Mouse (Mus musculus): ENCODE data around the gene Meis3. TPM values are rescaled to one million over a fixed set of nuclear protein-coding genes. Genes with fewer than 3 reads are reported as not detected.
A peak's percentile ranks its signal among the peaks of the same experiment; 100 is the strongest.

Gene Meis3
- total and polyA plus RNA-seq, 3 experiments: 4.3 to 8.7 (median 4.6) TPM

DNA sequence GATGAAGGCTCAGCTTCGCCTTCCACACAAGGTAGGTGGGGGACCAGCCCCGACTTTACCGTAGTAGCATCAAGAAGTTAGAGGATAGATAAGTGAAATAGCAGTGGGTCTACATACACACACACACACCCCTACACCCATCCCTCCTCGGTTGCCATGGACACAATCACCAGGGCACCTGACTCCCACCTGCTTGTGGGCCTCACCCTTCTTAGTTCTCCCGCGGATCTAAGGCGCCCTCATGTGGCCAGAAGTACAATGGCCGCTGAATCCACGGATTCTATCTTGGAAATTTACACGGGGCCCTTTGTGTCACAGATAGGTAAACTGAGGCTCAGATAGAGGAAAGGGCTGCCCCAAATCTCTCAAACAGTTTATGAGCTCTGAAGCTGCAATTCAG, 21.4 kb upstream of the Meis3 start:
- Histone ChIP-seq H3K36me3 (ENCODE audit: control insufficient read depth, insufficient read depth, low read length) (no peaks in the 10 kb centered on the region), H3K79me2 (replicated peaks; ENCODE audit: control insufficient read depth, insufficient read depth, low read length) (no peaks in the 10 kb centered on the region), H3K9ac (ENCODE audit: low read depth, low read length) (no peak overlapping the region), H3K27ac (no peak overlapping the region), H3K27me3 (ENCODE audit: control insufficient read depth, insufficient read depth, low read length) (no peaks in the 10 kb centered on the region; the same call in 1 of the 2 replicates), H3K4me1 (ENCODE audit: control insufficient read depth, insufficient read depth, low read length) (peaks cover 1% of the 10 kb centered on the region; the same call in 1 of the 2 replicates), H3K4me3 (no peak overlapping the region)
- 25% methylated on average over 10 of the region's 10 CpGs for WGBS
- intact Hi-C loops (cut with DNase I): no loop called here
- TF ChIP-seq POLR2A (IDR thresholded peaks at IDR 0.05; ENCODE audit: insufficient read depth, low read depth, low read length) (no peak), CTCF (IDR thresholded peaks at IDR 0.05) (peak; percentile 83), EP300 (IDR thresholded peaks at IDR 0.05; ENCODE audit: insufficient read depth, low read depth, low read length) (0 out of 2 replicates have a peak, but pooled peaks have one; percentile 25)
- DNase-seq: peak; percentile 31 to 52

DNA sequence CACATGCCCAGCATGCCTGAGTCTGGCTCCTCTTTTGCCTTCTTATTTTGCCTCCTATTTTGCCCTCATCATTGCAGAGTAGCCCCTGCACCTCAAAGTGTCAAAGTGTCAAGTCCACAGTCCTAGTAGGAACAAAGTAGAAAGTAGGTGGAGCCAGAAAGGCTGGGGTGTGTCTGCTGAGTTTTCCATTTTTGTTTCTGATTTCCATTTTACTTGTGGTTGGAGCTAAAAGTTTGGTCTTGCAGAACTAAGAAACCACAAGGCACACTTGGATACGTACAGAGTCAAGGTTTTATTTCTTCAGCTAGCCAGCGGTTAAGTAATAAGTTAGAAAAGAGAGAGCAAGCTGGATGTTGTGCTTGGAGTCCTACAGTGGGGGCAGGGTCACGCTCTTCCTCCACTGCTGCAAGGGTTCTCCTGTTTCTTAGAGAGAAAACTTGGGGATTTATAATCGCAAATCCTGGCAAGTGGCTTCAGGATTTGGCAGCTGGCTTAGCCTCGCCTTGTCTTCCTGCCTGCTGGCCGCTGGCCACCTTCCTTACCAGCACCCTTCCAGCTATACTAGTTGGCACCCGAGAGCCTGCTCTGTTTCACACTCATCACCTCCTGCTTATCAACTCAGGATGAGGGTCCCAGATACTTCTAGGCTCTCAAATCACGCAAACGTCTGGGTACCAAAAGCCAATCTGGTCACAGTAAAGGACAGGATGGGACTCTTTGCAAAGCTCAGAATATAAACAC, 19.6 kb upstream of the Meis3 start:
- H3K27ac ChIP-seq: peak overlapping the region; percentile 52
- peak; percentile 51 to 76 for DNase-seq
- intact Hi-C loops (cut with DNase I): loop anchor here (5.0 kb wide), 1 partner anchor 173 kb away; no protein-coding TSS in a partner anchor

DNA sequence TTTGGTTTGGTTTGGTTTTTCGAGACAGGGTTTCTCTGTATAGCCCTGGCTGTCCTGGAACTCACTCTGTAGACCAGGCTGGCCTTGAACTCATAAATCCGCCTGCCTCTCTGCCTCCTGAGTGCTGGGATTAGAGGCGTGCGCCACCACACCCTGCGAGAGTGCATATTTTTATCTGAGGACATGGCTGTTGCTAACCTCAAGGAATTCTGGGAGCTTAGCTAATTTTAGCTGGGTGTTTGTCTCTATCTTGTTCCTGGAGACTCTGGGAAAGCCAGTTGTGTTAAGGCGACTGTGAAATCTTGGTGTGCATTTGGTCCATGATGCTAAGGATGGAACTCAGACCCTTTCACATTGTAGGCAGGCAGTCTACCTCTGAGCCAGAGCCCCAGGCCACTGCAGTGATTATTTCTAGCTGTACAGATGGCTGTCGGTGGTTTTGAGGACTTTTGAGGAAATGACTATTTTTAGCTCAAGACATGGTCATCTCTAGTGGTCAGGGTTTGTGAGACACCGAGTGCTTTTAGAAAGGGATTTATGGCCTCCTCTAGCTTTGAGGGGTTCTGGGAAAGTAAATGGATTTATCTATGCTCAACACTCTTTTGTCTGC, 18.7 kb upstream of the Meis3 start:
- intact Hi-C loops (cut with DNase I): loop anchor here (5.0 kb wide), 1 partner anchor 174 kb away; no protein-coding TSS in a partner anchor
- 31% methylated on average over 8 of the region's 8 CpGs for WGBS
- H3K9ac ChIP-seq (ENCODE audit: low read depth, low read length): no peak overlapping the region
- H3K36me3 ChIP-seq (ENCODE audit: control insufficient read depth, insufficient read depth, low read length): no peaks in the 10 kb centered on the region
- peaks cover 3% of the 10 kb centered on the region for H3K27me3 ChIP-seq (ENCODE audit: control insufficient read depth, insufficient read depth, low read length)
- H3K79me2 ChIP-seq (replicated peaks; ENCODE audit: control insufficient read depth, insufficient read depth, low read length): no peaks in the 10 kb centered on the region
- no peak overlapping the region for H3K4me3 ChIP-seq
- H3K27ac ChIP-seq: peak overlapping the region; percentile 54
- TF ChIP-seq POLR2A (IDR thresholded peaks at IDR 0.05; ENCODE audit: insufficient read depth, low read depth, low read length) (no peak), EP300 (IDR thresholded peaks at IDR 0.05; ENCODE audit: insufficient read depth, low read depth, low read length) (no peak), CTCF (IDR thresholded peaks at IDR 0.05) (no peak)
- DNase-seq: peak in 1 of 2 experiments; percentile 15
- peaks cover 1% of the 10 kb centered on the region; the same call in 1 of the 2 replicates for H3K4me1 ChIP-seq (ENCODE audit: control insufficient read depth, insufficient read depth, low read length)

More for the DNA sequence above, 19.6 kb upstream of the Meis3 start:
- no peaks in the 10 kb centered on the region for H3K36me3 ChIP-seq (ENCODE audit: control insufficient read depth, insufficient read depth, low read length)
- peaks cover 3% of the 10 kb centered on the region for H3K27me3 ChIP-seq (ENCODE audit: control insufficient read depth, insufficient read depth, low read length)
- 26% methylated on average over 9 of the region's 9 CpGs for WGBS
- peaks cover 1% of the 10 kb centered on the region; the same call in 1 of the 2 replicates for H3K4me1 ChIP-seq (ENCODE audit: control insufficient read depth, insufficient read depth, low read length)
- no peaks in the 10 kb centered on the region for H3K79me2 ChIP-seq (replicated peaks; ENCODE audit: control insufficient read depth, insufficient read depth, low read length)
- TF ChIP-seq POLR2A (IDR thresholded peaks at IDR 0.05; ENCODE audit: insufficient read depth, low read depth, low read length) (no peak), CTCF (IDR thresholded peaks at IDR 0.05) (no peak), EP300 (IDR thresholded peaks at IDR 0.05; ENCODE audit: insufficient read depth, low read depth, low read length) (no peak)
- H3K9ac ChIP-seq (ENCODE audit: low read depth, low read length): no peak overlapping the region
- H3K4me3 ChIP-seq: no peak overlapping the region

DNA sequence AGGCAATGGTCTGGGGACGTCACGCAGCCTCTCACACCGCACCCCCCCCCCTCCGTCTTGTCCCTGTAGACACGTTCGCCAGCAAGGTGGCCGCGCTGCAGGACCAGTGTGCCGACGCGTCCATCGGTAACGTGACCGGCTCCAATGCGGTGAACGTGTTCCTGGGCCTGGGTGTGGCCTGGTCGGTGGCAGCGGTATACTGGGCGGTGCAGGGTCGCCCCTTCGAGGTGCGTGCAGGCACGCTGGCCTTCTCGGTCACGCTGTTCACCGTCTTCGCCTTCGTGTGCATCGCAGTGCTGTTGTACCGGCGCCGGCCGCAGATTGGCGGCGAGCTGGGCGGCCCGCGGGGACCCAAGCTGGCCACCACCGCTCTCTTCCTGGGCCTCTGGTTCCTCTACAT, 16.2 kb upstream of the Meis3 start:
- Histone ChIP-seq H3K36me3 (ENCODE audit: control insufficient read depth, insufficient read depth, low read length) (no peaks in the 10 kb centered on the region), H3K27me3 (ENCODE audit: control insufficient read depth, insufficient read depth, low read length) (peaks cover 3% of the 10 kb centered on the region), H3K4me3 (no peak overlapping the region), H3K4me1 (ENCODE audit: control insufficient read depth, insufficient read depth, low read length) (peaks cover 1% of the 10 kb centered on the region; the same call in 1 of the 2 replicates), H3K9ac (ENCODE audit: low read depth, low read length) (no peak overlapping the region), H3K27ac (no peak overlapping the region), H3K79me2 (replicated peaks; ENCODE audit: control insufficient read depth, insufficient read depth, low read length) (no peaks in the 10 kb centered on the region)
- WGBS: 21% methylated on average over 39 of the region's 39 CpGs
- intact Hi-C loops (cut with DNase I): loop anchor here (5.0 kb wide), 1 partner anchor 176 kb away; no protein-coding TSS in a partner anchor
- TF ChIP-seq POLR2A (IDR thresholded peaks at IDR 0.05; ENCODE audit: insufficient read depth, low read depth, low read length): no peak
- TF ChIP-seq CTCF (IDR thresholded peaks at IDR 0.05): no peak
- no peak for DNase-seq

DNA sequence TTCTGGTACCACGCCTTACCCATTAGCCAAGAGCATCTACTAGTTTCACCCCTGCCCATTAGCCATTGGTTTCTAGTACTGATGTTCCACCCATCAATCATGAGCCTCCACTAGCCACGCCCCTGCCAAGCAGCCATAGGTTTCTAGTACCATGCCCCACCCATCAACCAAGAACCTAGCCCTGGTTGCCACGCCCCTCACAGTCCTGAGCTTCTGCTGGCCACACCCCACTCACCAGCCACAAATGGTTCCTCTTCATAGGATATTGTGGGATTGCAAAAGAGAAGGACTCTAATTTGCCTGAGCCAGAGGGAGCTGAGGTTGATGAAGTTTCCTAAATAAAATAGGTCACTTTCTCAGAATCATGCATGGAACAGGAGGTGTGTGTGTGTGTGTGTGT, 14.2 kb upstream of the Meis3 start:
- H3K4me3 ChIP-seq: no peak overlapping the region
- H3K4me1 ChIP-seq (ENCODE audit: control insufficient read depth, insufficient read depth, low read length): peaks cover 1% of the 10 kb centered on the region; the same call in 1 of the 2 replicates
- no peak for DNase-seq
- H3K27ac ChIP-seq: no peak overlapping the region
- TF ChIP-seq CTCF (IDR thresholded peaks at IDR 0.05): no peak
- TF ChIP-seq POLR2A (IDR thresholded peaks at IDR 0.05; ENCODE audit: insufficient read depth, low read depth, low read length): no peak
- no peak for TF ChIP-seq EP300 (IDR thresholded peaks at IDR 0.05; ENCODE audit: insufficient read depth, low read depth, low read length)
- no peak overlapping the region for H3K9ac ChIP-seq (ENCODE audit: low read depth, low read length)
- H3K36me3 ChIP-seq (ENCODE audit: control insufficient read depth, insufficient read depth, low read length): no peaks in the 10 kb centered on the region
- WGBS: 62% methylated on average over 3 of the region's 3 CpGs
- peaks cover 3% of the 10 kb centered on the region for H3K27me3 ChIP-seq (ENCODE audit: control insufficient read depth, insufficient read depth, low read length)
- H3K79me2 ChIP-seq (replicated peaks; ENCODE audit: control insufficient read depth, insufficient read depth, low read length): no peaks in the 10 kb centered on the region
- intact Hi-C loops (cut with DNase I): no loop called here

DNA sequence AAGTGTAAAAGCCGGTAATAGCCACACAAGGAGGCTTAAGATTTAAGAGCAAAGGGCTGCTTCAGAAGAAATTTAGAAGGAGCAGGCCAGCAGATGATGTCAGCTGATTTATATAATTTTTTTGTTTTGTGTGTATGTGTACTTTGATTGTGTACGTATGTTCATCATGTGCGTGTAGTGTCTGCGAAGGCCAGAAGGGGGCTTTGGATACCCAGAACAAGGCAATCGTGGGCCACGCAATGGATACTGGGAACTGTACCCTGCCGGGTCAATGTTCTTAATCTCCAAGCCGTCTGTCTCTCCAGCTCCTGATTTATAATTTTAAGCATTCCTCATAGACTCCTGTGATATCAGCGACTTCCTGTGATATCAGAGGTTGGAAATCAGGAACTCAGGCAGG, 13.6 kb upstream of the Meis3 start:
- 82% methylated on average over 9 of the region's 9 CpGs for WGBS
- TF ChIP-seq CTCF (IDR thresholded peaks at IDR 0.05): no peak
- TF ChIP-seq POLR2A (IDR thresholded peaks at IDR 0.05; ENCODE audit: insufficient read depth, low read depth, low read length): no peak
- TF ChIP-seq EP300 (IDR thresholded peaks at IDR 0.05; ENCODE audit: insufficient read depth, low read depth, low read length): no peak
- Histone ChIP-seq H3K27me3 (ENCODE audit: control insufficient read depth, insufficient read depth, low read length) (peaks cover 3% of the 10 kb centered on the region), H3K27ac (no peak overlapping the region), H3K4me3 (no peak overlapping the region), H3K36me3 (ENCODE audit: control insufficient read depth, insufficient read depth, low read length) (no peaks in the 10 kb centered on the region), H3K79me2 (replicated peaks; ENCODE audit: control insufficient read depth, insufficient read depth, low read length) (no peaks in the 10 kb centered on the region), H3K4me1 (ENCODE audit: control insufficient read depth, insufficient read depth, low read length) (peaks cover under 1% of the 10 kb centered on the region; the same call in 1 of the 2 replicates), H3K9ac (ENCODE audit: low read depth, low read length) (no peak overlapping the region)
- DNase-seq: no peak
- intact Hi-C loops (cut with DNase I): no loop called here

All from heart, adult 2 months (tissue).